Mouse (Mus musculus): Measurements from ENCODE around the gene Ankrd50. TPM values are rescaled to one million over a fixed set of nuclear protein-coding genes. Genes with fewer than 3 reads are reported as not detected.

Ankrd50 gene
- polyA plus RNA-seq, 1 experiment from 2014 or later = 65.5 TPM

GRCm38 (mm10) chr3:38491236-38491635 lies 6.6 kb upstream of the Ankrd50 start:
- POLR2A ChIA-PET = no interaction called here
- CTCF ChIA-PET = no interaction called here
- no peaks in the 10 kb centered on the region for H3K27me3 ChIP-seq
- DNase-seq (ENCODE audit: low read depth, low spot score) = no peak
- in situ Hi-C loops (cut with MboI; ENCODE audit: low pct_unique_long_range_greater_than_20kb) = loop anchor here (25.0 kb wide), 1 partner anchor 346 kb away; no protein-coding TSS in a partner anchor
- no peak for TF ChIP-seq CTCF (IDR thresholded peaks at IDR 0.05)
- ATAC-seq = no peak

GRCm38 (mm10) chr3:38490720-38491119 lies 6.1 kb upstream of the Ankrd50 start:
- CTCF ChIA-PET = interaction anchor here (0.7 kb wide), 1 partner anchor 10 kb away, joined by 3 read pairs; no protein-coding TSS in a partner anchor
- in situ Hi-C loops (cut with MboI; ENCODE audit: low pct_unique_long_range_greater_than_20kb) = loop anchor here (25.0 kb wide), 1 partner anchor 347 kb away; no protein-coding TSS in a partner anchor
- no peaks in the 10 kb centered on the region for H3K27me3 ChIP-seq
- TF ChIP-seq CTCF (IDR thresholded peaks at IDR 0.05) = no peak
- DNase-seq (ENCODE audit: low read depth, low spot score) = no peak
- no peak for ATAC-seq
- POLR2A ChIA-PET = no interaction called here

GRCm38 (mm10) chr3:38485107-38485545 lies 482 bp upstream of the Ankrd50 start:
- ChIA-PET POLR2A (interaction anchor here (0.8 kb wide), 1 partner anchor 1442 kb away, joined by 4 read pairs; no protein-coding TSS in a partner anchor), CTCF (no interaction called here)
- in situ Hi-C loops (cut with MboI; ENCODE audit: low pct_unique_long_range_greater_than_20kb) = loop anchor here (25.0 kb wide), 1 partner anchor 352 kb away; no protein-coding TSS in a partner anchor
- no peak for TF ChIP-seq CTCF (IDR thresholded peaks at IDR 0.05)
- ATAC-seq = no peak
- no peak for DNase-seq (ENCODE audit: low read depth, low spot score)
- H3K27me3 ChIP-seq = no peaks in the 10 kb centered on the region

- no peaks in the 10 kb centered on the region for H3K27me3 ChIP-seq
- POLR2A ChIA-PET = no interaction called here
- ATAC-seq (no peak), DNase-seq (ENCODE audit: low read depth, low spot score) (no peak)
- CTCF ChIA-PET = interaction anchor here (0.7 to 1.9 kb wide), 2 partner anchors 10 to 229 kb away, joined by 3 to 7 read pairs; no protein-coding TSS in a partner anchor
- in situ Hi-C loops (cut with MboI; ENCODE audit: low pct_unique_long_range_greater_than_20kb) = loop anchor here (25.0 kb wide), 1 partner anchor 354 kb away; no protein-coding TSS in a partner anchor
- TF ChIP-seq CTCF (IDR thresholded peaks at IDR 0.05) = no peak
Measured at GRCm38 (mm10) chr3:38483551-38483950, 1.1 kb downstream of the Ankrd50 start.

GRCm38 (mm10) chr3:38482749-38483148 lies 1.9 kb downstream of the Ankrd50 start:
- ChIA-PET CTCF (interaction anchor here (0.8 to 1.9 kb wide), 6 partner anchors 9 to 201 kb away, joined by 3 to 7 read pairs (median 3); no protein-coding TSS in a partner anchor), POLR2A (interaction anchor here (0.9 kb wide), 1 partner anchor 88 kb away, joined by 3 read pairs; no protein-coding TSS in a partner anchor)
- ATAC-seq (no peak), DNase-seq (ENCODE audit: low read depth, low spot score) (no peak)
- no peak for TF ChIP-seq CTCF (IDR thresholded peaks at IDR 0.05)
- in situ Hi-C loops (cut with MboI; ENCODE audit: low pct_unique_long_range_greater_than_20kb) = loop anchor here (25.0 kb wide), 1 partner anchor 355 kb away; no protein-coding TSS in a partner anchor
- no peaks in the 10 kb centered on the region for H3K27me3 ChIP-seq

GRCm38 (mm10) chr3:38481106-38481505 lies 3.5 kb downstream of the Ankrd50 start:
- ATAC-seq = no peak
- POLR2A ChIA-PET = no interaction called here
- in situ Hi-C loops (cut with MboI; ENCODE audit: low pct_unique_long_range_greater_than_20kb) = loop anchor here (25.0 kb wide), 1 partner anchor 356 kb away; no protein-coding TSS in a partner anchor
- H3K27me3 ChIP-seq = no peaks in the 10 kb centered on the region
- no peak for DNase-seq (ENCODE audit: low read depth, low spot score)
- no peak for TF ChIP-seq CTCF (IDR thresholded peaks at IDR 0.05)
- CTCF ChIA-PET = interaction anchor here (1.2 to 1.3 kb wide), 2 partner anchors 9 to 10 kb away, joined by 3 read pairs; no protein-coding TSS in a partner anchor

- DNase-seq (ENCODE audit: low read depth, low spot score) (no peak), ATAC-seq (no peak)
- in situ Hi-C loops (cut with MboI; ENCODE audit: low pct_unique_long_range_greater_than_20kb) = loop anchor here (5.0 to 25.0 kb wide), 2 partner anchors 96 to 359 kb away; no protein-coding TSS in a partner anchor
- TF ChIP-seq CTCF (IDR thresholded peaks at IDR 0.05) = no peak
- ChIA-PET POLR2A (no interaction called here), CTCF (interaction anchor here (1.2 to 1.8 kb wide), 2 partner anchors 17 to 153 kb away, joined by 3 to 4 read pairs; no protein-coding TSS in a partner anchor)
- H3K27me3 ChIP-seq = no peaks in the 10 kb centered on the region
Measured at GRCm38 (mm10) chr3:38477936-38478335, 6.7 kb downstream of the Ankrd50 start.

- no peaks in the 10 kb centered on the region for H3K27me3 ChIP-seq
- no peak for ATAC-seq
- in situ Hi-C loops (cut with MboI; ENCODE audit: low pct_unique_long_range_greater_than_20kb) = loop anchor here (5.0 to 25.0 kb wide), 2 partner anchors 93 to 362 kb away; no protein-coding TSS in a partner anchor
- POLR2A ChIA-PET = no interaction called here
- CTCF ChIA-PET = interaction anchor here (1.4 kb wide), 1 partner anchor 8 kb away, joined by 4 read pairs; no protein-coding TSS in a partner anchor
- no peak for DNase-seq (ENCODE audit: low read depth, low spot score)
- TF ChIP-seq CTCF (IDR thresholded peaks at IDR 0.05) = no peak
Measured at GRCm38 (mm10) chr3:38475587-38475986, 9.1 kb downstream of the Ankrd50 start.

GRCm38 (mm10) chr3:38473138-38473537 lies 11.5 kb downstream of the Ankrd50 start:
- CTCF ChIA-PET = interaction anchor here (1.3 to 1.7 kb wide), 2 partner anchors 9 to 11 kb away, joined by 3 to 7 read pairs; no protein-coding TSS in a partner anchor
- no peak for ATAC-seq

GRCm38 (mm10) chr3:38471516-38471915 lies 13.1 kb downstream of the Ankrd50 start:
- H3K27me3 ChIP-seq = no peaks in the 10 kb centered on the region
- no peak for DNase-seq (ENCODE audit: low read depth, low spot score)
- POLR2A ChIA-PET = no interaction called here
- in situ Hi-C loops (cut with MboI; ENCODE audit: low pct_unique_long_range_greater_than_20kb) = no loop called here
- no peak for ATAC-seq
- CTCF ChIA-PET = interaction anchor here (1.1 to 1.2 kb wide), 2 partner anchors 9 to 243 kb away, joined by 3 read pairs; no protein-coding TSS in a partner anchor
- TF ChIP-seq CTCF (IDR thresholded peaks at IDR 0.05) = no peak

More at GRCm38 (mm10) chr3:38473138-38473537, 11.5 kb downstream of the Ankrd50 start:
- H3K27me3 ChIP-seq = no peaks in the 10 kb centered on the region
- in situ Hi-C loops (cut with MboI; ENCODE audit: low pct_unique_long_range_greater_than_20kb) = no loop called here
- no peak for TF ChIP-seq CTCF (IDR thresholded peaks at IDR 0.05)
- POLR2A ChIA-PET = interaction anchor here (1.4 kb wide), 1 partner anchor 10 kb away, joined by 3 read pairs; no protein-coding TSS in a partner anchor
- DNase-seq (ENCODE audit: low read depth, low spot score) = no peak

- DNase-seq (ENCODE audit: low read depth, low spot score) = no peak
- TF ChIP-seq CTCF (IDR thresholded peaks at IDR 0.05) = no peak
- no peaks in the 10 kb centered on the region for H3K27me3 ChIP-seq
- POLR2A ChIA-PET = interaction anchor here (0.7 kb wide), 1 partner anchor 579 kb away, joined by 4 read pairs; no protein-coding TSS in a partner anchor
- CTCF ChIA-PET = interaction anchor here (1.1 to 1.4 kb wide), 2 partner anchors 8 kb away, joined by 4 read pairs; no protein-coding TSS in a partner anchor
- ATAC-seq = no peak
- in situ Hi-C loops (cut with MboI; ENCODE audit: low pct_unique_long_range_greater_than_20kb) = no loop called here
Measured at GRCm38 (mm10) chr3:38468131-38468530, 16.5 kb downstream of the Ankrd50 start.
